Mouse (Mus musculus): Measurements from ENCODE around the gene Cotl1.

Cotl1 gene

DNA sequence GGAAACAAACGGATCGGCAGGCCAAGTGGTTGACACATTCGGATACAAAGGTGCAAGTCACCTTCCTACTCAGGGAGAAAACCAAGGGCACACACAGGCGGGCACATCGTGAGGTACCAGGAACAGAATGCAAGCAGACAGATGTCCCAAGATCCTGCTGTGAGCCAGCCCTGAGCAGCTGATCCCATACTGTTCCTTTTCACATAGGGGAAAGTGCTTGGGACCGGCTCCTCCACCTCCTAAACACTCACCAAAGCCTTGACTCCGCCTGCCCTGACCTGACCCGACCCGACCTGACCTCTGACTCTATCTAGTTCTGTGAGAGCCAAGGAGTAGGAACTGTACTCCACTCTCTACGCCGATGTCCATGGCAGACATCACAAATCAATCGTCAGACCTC is 22.9 kb downstream of the Cotl1 start:
- no peak for DNase-seq (ENCODE audit: low read depth, low spot score)

DNA sequence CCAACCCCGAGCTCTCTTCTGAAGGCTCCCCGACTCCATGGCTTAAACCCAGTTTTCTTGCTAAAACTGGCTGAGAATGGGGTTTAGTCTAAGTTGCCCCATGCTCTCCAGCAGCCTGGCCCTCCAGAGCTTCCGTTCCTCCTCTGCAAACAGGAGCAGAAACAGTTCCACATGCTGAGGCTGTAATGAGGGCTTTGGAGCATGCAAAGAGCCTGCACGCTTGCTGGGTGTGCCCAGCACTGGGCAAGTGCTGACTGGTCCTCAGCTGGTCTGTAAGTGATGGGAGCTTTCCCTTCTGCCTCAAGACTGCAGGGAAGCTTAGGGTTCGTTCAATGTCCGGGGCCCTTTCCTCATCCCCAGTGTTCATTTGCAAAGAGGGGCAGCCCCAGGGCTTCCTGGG is 24.1 kb downstream of the Cotl1 start:
- DNase-seq (ENCODE audit: low read depth, low spot score) = no peak

GRCm38 (mm10) chr8:119812650-119813431 is 27.5 kb downstream of the Cotl1 start:
- DNase-seq (ENCODE audit: low read depth, low spot score) = no peak

DNA sequence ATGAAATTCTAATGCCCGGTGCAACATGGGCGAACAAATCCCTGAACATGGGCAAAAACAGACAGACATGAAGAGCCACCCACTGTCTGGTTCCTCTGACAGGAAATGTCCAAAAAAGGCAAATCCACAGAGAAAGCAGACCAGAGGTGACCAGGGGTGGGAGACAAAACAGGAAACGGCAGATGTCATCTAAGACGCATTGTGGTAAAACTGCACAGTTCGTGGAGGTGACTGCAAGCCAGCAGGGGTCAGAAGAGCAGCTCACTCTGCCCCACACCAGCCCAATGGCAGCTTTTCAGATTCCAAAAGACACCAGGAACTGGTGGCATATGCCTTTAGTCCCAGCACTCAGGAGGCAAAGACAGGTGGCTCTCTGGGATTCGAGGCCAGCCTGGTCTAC is 28.4 kb downstream of the Cotl1 start:
- no peak for DNase-seq (ENCODE audit: low read depth, low spot score)

GRCm38 (mm10) chr8:119810953-119811499 is 29.3 kb downstream of the Cotl1 start:
- DNase-seq (ENCODE audit: low read depth, low spot score) = no peak

DNA sequence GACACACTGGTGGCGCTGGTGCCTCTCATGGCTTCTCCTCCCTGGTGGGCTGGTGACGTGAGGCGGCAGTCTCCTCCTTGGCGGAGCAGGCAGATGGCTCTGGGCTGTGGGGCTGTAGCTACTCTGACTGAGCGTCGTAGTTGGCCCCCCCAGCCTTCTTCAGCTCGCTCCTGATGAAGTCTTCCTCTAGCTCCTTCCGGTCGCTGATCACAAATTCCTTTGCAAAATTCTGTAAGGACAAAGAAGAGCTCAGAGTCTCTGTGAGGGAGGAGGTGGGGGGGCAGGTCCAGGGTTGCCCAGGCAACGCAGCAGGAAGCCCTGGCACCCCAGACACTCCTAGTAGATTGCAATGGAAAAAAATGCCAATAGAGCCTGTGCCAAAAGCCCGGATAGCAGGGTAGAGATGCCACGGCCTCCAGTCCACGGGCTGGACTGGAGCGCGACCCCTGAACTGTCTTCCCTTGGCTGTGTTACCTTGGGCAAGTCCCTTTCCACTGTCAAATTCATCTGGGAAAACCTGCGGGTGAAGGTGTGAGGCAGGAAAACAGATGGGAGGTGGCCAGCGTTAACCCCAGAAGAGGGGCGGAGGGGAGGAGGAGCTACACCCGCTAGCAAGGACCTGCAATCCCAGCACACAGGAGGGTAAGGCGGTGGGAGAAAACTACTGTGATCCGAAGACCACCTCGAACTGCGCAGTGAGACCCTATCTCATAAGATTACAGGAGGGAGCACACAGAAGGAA is 30.0 kb downstream of the Cotl1 start:
- no peak for DNase-seq (ENCODE audit: low read depth, low spot score)

GRCm38 (mm10) chr8:119809620-119810019 is 30.7 kb downstream of the Cotl1 start:
- DNase-seq (ENCODE audit: low read depth, low spot score) = no peak

GRCm38 (mm10) chr8:119807687-119808086 is 32.7 kb downstream of the Cotl1 start:
- no peak for DNase-seq (ENCODE audit: low read depth, low spot score)

DNA sequence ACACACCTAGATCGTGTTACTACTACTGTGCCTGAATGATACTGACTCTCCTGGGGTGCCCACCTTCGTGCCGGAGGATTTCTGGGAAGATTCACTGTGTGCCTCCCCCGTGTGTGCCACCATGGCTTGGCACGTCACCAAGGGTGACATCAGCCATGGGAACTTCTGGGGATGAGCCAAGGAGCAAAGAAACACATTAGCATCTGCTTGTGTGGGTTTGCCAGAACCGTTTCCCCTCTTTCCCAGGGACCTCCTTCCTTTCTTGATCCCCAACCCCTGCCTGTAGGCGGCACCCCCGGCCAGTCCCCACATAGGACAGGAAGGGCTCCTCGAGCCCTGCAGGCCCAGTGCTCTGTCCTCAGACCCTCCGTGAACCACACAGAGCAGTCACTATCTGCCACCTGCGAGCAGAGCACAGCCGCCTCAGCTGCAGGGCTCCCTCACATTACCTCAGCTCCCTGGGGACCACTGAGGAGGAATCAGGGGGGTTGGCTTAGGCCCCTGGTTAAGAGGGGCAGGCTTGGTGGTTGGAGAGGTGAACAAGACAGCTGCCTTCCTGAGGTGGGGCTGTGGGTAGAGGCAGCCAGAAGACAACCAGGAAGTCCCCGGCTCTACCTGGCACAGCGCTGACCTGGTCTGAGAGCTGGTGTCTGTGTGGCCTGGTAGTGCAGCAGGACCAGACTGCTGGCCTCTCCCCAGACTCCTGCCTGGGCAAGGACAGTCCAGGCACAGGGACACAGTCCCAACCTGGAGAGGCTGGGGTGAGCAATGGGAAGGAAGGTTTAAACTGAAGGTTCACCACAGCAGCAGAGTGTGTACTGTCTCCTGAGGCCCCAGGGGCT is 33.7 kb downstream of the Cotl1 start:
- no peak for DNase-seq (ENCODE audit: low read depth, low spot score)

- no peak for DNase-seq (ENCODE audit: low read depth, low spot score)
Measured at GRCm38 (mm10) chr8:119805275-119805674, 35.1 kb downstream of the Cotl1 start.

GRCm38 (mm10) chr8:119802592-119802991 is 37.8 kb downstream of the Cotl1 start:
- no peak for DNase-seq (ENCODE audit: low read depth, low spot score)

DNA sequence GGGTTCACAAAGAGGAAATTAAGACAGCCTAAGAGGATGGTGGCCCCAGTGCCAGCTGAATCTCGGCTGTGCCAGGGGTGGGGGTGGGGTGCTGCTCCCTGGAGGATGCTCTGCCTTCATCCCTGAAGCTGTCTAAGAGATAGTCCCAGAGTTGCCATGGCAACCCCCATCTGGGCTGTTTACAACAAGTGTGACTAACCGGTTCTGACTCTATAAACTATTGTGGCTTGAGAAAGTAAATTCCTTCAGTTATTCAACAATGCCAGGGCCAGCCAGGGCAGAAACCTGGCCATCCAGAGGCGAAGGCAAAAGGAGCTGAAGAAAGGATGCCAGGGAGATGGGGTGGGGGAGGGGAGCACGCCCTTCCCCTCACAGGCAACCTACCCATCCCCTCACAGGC is 39.2 kb downstream of the Cotl1 start:
- DNase-seq (ENCODE audit: low read depth, low spot score) = no peak

DNA sequence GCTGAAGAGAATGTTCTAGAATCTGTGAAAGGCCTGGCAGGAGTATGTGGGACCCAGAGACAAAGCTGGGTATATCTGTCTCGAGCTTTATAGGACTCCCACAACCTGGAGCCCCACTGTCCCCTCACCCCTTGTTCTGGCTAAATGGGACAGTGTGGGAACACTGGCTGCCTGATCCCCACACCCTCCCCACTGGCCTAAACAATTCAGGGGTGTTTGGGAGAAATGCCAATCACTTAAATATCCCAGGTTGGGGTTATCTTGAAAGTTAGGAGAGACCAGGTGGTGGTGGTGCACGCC is 41.4 kb downstream of the Cotl1 start:
- DNase-seq (ENCODE audit: low read depth, low spot score) = no peak

DNA sequence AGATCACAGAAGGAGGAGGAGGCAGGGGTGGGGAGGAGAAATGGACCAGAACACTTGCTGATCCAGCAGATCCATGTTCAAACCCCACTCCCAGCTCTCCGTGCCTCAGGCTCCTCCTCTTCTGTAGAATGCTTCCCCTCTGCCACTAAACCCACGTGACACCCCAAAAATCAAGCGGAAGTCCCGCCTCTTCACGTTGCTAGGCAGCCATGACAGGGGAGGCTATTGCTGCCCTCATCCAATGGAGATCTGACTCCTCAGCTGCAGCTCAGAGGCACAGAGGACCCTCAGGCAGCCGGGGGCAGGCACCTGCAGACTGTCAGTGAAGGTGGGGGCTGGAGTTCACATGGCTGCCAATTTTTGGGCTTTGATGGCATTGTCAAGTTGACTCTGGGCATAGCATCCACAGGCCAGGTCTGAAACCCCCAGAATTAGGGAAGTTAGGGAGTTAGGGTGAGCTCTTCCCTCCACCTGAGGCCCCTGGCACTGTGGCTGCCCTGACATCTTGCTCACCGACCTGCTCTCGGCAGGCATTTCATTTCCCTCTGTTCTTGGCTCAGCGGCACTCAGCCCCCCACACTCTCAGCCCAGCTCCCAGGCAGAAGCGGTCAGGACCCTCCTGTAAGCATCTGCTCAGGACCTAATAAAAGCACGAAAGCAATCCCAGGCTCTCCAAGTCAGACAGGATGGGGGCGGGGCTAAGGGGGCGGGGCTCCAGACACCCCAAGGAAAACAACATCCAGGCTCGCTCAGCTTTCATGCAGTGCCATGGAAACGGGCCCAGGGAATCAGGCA is 42.0 kb downstream of the Cotl1 start:
- DNase-seq (ENCODE audit: low read depth, low spot score) = peak; percentile 74

DNA sequence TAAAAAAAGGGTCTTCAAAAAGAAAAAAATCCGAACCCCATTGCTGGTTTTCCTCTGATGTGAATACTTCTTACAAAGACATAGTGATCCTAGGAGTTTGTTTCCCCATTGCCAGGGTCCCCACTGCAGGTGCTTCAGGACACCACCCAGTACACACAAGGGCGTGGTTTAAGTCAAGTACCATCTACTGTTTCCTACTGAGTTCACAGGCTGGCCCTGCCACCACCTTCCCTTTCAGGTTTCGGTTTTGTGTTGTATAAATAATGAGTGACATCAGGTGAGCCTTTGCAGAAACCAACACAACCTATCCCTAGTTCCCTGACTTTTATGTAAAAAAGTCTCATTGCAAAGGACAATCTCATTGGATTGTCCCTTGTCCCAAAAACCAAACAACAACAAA is 44.7 kb downstream of the Cotl1 start:
- DNase-seq (ENCODE audit: low read depth, low spot score) = no peak

DNA sequence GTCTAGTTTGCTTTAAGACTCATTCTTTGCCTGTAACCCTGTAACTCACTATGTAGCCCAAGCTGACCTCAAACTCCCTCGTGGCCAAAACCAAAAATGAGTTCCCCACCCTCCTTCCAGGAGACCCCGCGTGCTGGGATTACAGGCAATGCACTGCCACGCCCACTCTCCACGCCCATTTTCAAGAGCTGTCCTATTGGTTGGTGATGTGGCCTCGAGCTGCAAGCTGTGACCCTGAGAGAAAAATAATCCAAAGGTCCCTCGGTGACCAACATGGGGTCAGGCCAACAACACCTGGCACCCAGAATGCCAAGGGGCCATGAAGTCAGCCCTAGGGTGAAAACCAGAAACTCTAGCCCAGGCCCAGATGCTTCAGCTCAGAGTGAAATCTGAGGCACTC is 45.7 kb downstream of the Cotl1 start:
- no peak for DNase-seq (ENCODE audit: low read depth, low spot score)

DNA sequence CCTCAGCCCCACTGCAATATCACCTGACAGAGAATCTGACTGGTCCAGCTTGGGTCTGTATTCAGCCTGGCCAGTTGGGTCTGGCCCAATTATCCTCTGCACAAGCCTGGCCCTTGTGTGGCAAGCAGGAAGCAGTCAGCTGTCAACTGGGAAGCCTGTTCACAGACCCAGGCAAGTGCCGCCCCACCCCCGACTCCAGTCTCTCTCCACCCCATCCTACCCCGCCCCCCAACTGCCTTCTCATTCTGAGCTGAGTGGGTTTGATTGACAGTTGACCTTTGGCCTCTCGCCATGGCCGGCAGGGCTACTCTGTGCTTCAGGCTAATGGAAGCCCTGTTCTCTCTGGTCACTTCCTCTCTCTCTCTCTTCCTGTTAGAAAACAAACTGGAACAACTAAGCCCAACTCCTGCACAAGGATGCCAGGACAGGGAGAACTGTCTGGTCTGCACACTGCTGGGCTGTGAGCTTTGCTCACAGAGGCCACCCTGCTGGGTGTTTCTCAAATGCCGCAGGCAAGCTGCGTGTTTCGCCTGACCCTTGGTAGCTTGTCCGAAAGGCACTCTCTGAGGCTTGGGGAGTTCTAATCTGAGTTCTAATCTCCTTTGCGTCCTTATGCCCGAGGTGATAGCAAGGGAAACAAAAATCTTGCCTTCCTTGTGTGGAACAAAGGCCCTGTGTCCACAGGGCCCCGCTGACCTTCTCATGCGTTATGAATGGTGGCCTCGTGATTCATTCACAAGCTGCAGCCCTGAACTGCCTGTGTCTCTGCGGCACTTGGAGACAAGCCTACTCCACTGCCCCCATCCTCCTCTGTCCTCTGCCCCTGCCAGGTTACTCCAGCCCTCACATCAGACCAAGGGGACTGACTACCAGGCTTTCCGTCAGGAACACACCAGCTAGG is 48.3 kb downstream of the Cotl1 start:
- no peak for DNase-seq (ENCODE audit: low read depth, low spot score)

DNA sequence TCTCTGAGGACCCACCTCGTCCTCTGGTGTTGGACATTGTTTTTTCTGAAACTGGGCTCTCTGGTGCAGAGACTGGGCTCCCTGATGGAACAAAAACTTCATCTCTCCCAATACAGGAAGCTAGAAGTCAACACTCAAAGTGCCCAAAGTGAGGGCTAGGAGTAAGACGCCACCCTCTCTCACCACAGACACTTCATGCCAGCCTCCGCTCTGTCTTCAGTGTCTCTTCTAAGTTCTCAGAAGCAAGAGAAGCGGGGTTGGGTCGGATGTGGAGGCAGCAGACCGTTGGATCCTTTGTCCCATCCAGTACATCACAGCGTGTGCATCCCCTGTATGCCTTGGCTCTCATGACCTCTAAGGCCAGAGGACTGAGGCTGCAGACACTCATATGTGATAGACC is 50.8 kb downstream of the Cotl1 start:
- DNase-seq (ENCODE audit: low read depth, low spot score) = no peak

GRCm38 (mm10) chr8:119788607-119789381 is 51.5 kb downstream of the Cotl1 start:
- DNase-seq (ENCODE audit: low read depth, low spot score) = no peak

DNA sequence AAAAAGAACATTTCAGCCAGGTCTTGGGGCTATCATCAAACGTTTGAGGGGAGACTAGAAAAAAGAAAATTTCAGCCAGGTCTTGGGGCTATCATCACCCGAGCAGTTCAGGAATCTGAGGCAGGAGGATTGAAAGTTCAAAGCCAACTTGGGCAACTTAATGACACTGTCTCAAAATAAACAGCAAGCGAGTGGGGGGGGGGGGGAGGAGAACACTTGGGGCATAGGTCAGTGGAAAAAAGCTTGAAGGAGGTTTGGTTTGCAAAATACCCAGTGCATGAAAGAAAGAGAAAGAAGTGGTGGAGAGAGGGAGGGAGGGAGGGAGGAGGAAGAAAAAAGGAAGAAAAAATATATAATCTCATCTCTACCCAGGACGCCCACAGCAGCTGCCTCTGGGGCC is 53.0 kb downstream of the Cotl1 start:
- no peak for DNase-seq (ENCODE audit: low read depth, low spot score)
